Mouse (Mus musculus) layer of hippocampus, postnatal 25 days (tissue): ENCODE measurements around the gene Slc22a3. TPM values are rescaled to one million over a fixed set of nuclear protein-coding genes. Genes with fewer than 3 reads are reported as not detected.
A peak's percentile ranks its signal among the peaks of the same experiment; 100 is the strongest.

Experiments used
- DNase-seq, 2 experiments: peaks; one replicate each; pipeline ENCODE4 v3.0.0; 2022; ENCODE audit warnings: mixed read lengths in 2 of 2, low spot score in 1 of 2; ENCODE audit errors: extremely low spot score in 1 of 2
- total RNA-seq, 2 experiments: library from RNA; stranded (reverse); gene quantifications; 2 replicates each; pipeline ENCODE4 v1.2.3; 2021

Gene Slc22a3
- total RNA-seq = 1 to 10 TPM in 1 of 2 experiments, under 1 TPM in 1; 0.54 to 1.0 TPM

DNA sequence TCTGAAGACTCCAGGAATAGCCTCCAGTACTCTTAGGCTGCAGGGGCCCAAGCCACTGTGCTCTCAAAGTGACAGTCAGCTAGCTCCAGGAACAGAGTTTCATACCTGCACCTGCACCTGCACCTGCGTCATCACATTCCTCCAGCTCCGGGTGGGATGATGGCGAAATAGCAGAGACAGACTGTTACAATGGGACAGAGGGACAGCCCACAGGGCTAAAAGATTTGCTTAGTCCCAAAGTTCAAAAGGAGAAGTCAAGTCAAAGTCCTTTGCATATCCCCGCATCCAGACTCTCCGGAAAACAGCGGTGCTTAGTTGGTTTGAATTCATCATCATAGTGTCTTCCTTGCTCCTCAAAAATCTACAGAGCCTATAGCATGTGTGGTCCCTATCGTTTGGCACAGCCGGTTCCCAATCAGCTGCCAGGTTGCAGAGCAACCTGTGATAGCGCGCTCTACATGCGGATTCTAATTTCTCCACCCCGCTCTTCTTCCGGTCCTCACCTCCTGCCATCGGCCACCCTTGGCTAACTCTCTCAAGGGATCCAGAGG is at the start of gene Slc22a3:
Gene Slc22a3 (minus strand): TSS at position 51 of the 551 bp plus-strand sequence.
- DNase-seq = no peak

DNA sequence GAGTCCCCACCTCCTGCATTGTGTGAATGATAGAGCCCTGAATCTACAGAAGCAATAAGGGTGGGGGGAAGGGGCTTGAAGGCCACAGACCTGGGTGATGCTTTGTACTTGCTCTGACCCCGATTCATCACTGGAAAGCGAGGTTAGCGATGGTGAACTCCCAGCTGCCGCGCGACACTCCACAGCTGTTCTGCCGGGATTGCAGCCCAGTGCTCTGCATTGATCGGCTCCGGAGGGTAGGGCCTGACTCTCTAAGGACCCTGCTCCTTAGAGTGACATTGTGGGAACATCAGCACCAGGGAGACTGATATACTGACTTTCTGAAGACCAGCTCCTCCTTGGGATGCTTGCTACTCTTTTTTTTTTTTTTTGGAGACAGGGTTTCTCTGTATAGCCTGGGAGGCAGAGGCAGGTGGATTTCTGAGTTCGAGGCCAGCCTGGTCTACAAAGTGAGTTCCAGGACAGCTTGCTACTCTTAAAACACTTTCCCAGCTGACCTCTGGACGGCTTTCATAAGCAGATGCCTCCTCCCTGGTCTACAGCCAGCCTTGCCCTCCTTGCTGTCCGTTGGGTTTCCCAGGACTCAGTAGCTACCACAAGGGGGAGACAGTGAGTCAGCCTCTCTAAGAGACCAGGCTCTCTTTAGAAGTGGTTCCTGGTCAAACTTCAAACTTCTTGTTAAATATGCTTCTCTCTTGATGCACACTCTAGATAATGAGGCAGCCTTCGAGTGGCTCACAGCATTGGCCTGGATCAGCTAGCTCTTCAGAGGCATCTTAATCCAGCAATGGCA is 27.0 kb upstream of the Slc22a3 start:
- DNase-seq = peak in 1 of 2 experiments; percentile 67

DNA sequence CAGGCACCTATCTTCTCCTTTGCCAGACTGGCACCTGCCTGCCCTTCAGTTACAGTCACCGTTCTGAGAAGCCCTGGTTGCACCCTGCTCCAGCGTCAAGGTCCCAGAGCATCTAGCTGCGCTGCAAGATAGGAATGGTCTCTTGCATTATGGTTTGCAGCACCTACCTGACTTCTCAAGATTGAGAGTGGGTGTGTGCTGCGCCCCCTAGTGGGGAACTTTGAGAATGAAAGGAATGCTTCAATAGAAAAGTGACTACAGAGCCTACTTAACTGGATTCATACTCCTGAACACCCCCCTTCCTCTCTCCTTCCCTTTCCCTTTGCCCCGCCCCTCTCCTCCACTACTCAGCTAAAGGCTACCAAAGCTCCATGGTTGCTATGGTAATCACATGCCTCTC is 24.6 kb upstream of the Slc22a3 start:
- DNase-seq = peak in 1 of 2 experiments; percentile 63

DNA sequence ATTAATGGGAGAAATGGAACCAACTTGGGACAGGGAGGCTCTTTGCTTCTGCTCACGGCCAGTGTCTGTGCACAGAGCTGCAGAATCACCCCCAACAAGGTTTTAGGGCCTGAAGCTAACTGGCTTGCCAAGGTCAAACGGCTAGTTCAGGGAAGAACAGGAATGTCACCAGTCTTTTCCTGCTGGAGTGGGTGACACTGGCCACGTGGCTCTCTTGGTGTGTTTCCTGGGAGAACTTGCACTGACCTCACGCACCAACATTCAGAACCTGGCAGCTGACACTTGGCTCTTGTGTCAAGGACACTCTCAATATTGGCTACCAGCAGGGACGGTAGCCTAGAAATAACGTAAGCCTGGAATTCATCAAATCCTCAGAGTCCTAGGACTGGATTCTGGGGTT is 22.6 kb upstream of the Slc22a3 start:
- DNase-seq = no peak

DNA sequence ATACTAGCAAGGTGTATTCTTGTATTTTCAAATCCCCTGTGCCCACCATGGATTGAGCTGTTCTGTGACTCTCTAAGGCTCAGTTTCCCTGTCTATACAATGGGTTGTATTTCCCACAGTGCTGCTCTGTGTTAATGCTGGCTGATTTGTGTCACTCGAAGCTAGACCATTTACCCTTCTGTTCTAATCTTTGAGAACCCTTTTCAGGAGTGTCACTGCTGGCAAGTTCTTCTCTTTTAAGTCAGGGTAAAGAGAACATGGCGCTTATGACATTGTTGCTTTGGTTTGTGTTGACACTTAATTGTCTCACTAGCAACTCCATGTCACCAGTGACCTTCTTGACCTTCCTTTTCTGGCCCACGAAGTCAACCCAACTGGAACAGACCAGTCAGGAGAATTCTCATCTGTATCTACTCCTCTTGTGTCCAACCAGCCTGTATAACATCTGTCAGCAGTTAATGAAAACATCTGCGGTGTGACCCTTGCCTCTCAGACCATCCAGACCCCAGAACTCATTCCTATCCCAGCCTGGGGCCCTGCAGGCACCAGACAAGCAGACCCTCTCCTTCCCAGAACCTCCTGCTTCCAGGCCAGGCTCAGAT is 22.0 kb upstream of the Slc22a3 start:
- no peak for DNase-seq

DNA sequence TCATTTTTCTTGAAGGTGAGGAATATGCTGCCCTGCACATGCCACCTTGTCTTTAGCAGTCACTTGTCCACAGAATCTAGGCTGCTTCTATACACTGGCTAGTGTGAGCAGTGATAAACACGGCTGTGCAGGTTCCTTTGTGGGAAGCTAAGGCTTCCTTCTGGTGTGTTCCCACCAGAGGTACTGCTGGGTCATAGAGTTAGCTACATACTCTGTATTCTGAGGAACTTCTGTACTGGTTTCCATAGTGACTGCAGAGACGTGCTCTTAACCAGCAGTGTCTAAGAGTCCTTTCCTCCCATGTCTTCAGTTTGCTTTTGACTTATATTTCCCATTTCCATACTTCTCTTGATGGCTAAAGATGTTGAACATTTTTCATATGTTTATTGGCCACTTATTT is 11.6 kb upstream of the Slc22a3 start:
- DNase-seq = no peak

DNA sequence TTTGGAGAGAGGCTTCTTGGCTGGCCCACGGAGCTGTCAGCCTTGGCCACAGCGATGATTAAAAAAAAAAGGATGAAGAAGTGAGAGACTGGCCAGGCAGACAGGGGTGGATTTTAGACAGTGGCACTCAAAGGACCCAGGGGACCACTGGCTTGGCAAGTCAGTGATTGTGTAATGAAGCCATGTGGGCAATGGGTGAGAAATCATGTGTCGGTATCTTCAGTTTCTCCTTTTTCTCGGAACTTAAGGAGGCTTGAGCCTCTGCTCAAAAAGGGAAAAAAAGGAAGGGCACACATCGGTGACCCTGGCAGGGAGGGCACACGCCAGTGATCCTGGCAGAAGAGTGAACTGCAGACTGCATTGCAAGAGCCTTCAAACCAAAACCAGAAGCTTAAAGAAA is 10.7 kb upstream of the Slc22a3 start:
- no peak for DNase-seq

DNA sequence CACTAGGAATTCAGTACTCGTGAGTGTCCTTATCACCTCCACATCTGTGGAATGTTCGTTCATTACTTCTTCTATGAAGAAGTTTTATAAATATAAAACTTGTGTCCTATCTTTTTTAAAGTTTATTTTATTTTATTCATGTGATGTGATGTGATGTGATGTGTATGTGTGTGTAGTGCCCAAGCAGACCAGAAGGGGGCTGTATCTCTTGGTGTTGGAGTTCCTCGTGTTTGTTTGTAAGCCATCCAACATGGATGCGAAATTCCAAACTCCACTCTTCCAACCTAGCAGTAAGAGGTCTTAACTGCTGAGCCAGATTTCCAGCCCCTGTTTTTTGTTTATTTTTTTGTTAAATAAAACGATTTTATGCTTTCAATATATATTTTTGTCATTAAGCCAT is 6.5 kb upstream of the Slc22a3 start:
- no peak for DNase-seq

DNA sequence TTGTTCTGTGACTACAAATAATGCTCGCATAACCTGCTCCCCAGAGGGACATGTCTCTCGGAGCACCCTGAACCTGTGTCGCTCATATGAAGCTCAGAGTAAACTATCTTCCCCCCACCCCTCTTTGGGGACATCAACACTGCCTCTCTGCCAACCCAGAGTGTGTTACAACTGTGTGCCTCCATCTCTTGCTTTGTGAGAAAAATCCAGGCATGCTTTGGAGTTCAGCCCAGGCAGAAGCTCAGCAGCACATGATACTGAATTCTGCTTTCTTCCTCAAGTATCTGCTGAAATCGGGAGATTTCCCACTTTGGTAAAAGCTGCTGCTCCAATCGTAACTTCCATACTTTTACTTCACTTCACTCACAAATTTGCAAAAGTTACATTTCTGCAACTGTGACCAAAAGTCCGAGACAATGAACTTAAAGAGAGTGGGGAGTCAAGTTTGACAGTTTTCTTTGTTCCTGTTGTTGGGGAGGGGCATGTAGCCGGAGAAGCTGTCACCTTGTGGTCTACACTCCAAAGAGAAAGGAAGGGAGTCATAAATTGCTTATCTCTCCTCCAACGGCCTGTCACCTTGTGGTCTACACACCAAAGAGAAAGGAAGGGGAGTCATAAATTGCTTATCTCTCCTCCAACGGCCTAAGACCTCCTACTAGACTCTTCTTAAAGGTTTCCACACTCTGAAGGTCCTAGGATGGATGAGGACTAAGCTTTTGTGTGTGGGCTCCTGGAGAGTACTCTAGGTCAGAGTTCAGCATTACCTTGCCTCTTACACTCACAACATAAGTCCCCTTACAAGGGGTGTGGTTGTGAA is 5.8 kb upstream of the Slc22a3 start:
- DNase-seq = no peak

DNA sequence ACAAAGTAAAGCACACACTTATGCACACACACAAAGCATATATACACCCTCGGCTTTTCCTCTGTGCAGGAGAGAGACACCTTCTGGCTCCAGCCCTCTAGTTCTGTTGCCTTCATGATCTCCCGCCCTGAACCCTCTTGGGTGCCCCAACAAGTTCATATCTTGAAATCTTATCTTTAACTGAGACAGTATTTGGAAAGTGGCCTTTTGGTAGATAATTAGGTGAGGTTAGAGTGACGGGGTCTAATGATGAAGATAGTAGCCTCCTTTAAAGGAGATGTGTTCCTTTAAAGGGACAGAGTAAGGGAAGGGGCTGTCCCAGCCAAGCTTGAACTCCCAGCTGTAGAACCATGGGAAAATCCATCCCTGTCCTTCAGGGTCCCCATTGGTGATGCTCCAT is 3.7 kb upstream of the Slc22a3 start:
- DNase-seq = no peak

DNA sequence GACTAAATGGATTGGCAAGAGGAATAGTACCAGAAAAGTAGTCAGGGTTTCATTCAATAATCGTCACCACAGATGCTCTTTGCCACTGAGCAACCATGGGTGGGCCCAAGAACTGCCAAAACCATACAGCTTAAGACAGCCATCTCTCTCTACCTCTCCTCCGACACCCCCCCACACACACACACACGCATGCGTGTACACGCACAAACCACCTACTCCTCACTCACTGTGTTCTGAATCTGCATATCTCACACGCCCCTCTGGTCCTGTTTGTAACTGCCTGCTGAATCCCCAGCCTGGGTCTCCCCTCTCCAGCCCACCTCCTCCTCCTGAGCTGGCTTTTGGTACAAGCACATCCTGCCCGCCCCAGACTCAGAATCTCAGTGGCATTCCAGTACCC is 872 bp upstream of the Slc22a3 start:
- no peak for DNase-seq

DNA sequence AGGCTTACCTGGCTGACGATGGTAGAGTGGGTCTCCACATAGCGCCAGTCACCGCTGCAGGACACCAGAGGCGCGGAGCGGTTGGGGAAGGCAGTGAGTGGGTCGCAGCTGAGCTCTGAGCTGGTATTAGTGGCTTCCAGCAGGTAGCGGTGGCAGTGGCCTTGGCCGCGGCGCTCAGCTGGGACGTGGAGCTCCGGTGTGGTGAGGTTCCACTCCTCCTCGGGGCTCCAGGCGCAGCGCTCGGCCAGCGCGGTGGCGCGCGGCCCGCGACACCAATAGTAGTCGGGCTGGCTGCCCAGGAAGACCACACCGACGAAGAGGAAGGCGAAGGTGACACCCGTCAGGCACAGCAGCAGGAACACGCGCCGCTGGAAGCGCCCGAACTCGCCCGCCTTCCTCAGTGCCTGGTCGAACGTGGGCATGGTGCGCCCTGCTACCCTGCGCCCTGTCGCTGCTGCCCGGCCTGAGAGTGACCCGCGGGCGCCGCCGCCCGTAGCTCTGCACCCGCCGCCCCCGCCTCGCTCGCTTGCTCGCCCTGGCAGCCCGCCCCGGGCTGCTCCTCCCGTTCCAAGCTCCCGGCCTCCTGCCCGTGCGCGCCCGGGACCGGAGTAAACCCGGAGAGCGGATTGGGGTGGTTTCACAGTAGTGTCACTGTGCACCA is 471 bp downstream of the Slc22a3 start:
- DNase-seq = no peak

DNA sequence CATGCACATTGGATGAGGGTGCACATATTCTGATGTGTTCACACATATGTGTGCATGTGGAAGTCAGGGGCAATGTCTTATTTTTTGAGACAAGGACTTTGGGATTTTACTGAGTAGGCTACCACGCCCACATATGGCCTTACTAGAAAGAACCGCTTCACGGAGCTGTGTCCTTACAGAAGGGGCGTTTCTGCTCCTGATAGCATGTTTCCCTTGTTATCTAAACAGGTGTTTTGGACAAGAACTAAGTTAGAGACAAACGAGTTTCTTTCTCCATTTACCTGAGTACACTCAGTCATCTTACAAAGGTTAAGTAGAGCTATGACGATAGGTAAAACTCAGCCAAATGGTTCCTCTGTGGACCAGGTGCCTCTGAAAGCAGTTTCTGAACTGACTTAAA is 1.8 kb downstream of the Slc22a3 start:
- DNase-seq = no peak

DNA sequence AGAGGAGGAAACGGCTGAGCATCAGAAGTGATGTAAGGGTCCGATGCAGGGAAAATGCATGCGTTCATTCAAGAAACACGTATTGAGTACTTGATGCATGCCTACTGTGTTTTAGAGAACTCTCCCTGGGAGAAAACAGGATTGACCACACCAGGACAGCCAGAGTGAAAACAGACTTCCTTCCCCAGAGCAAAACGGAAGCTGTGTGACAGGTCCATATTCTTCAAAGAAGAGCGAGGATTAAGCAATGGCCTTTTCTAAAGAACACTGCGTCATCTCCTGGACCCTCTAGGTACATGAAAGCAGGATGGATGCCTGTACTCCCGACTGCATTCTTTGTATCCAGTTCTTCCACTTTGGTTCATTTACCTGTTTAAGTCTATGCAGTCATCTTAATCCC is 8.1 kb downstream of the Slc22a3 start:
- DNase-seq = no peak

DNA sequence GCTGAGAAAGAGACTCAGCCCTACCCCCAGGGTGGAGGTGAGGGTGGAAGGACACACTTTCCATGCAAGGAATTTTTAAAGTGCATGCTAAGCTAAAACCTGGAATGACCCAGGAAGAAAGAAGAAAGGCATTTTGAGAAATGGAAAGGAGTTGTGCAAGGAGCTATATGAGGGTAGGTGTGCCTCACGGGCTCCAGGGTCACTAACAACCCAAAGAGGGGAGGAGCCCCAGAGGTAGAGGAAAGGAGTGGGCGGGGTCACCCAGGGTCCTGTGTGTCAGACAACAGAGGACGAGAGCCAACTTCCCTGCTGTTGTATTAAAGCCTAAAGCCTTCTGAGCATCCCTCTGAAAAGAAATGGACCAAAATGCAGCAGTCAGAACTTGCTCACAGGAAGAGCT is 11.9 kb downstream of the Slc22a3 start:
- DNase-seq = no peak

DNA sequence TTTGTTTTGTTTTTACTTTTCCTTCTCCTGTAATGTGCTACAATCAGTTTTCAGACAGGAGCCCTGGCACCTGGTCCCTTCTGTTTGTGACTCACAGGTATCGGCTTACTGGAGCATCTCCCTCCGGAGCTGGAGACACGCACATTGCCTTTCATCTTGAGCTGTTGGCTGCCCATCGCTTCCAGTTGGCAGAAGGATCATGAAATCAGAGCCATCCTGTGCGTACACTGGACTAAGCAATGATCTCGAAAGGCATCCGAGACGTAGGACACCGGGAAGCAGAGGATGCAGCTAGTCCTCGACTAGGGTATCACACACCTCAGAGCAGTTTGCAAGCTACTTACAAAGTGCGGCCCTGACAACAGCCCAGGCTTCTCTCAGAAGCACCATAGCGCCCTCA is 15.9 kb downstream of the Slc22a3 start:
- DNase-seq = no peak

DNA sequence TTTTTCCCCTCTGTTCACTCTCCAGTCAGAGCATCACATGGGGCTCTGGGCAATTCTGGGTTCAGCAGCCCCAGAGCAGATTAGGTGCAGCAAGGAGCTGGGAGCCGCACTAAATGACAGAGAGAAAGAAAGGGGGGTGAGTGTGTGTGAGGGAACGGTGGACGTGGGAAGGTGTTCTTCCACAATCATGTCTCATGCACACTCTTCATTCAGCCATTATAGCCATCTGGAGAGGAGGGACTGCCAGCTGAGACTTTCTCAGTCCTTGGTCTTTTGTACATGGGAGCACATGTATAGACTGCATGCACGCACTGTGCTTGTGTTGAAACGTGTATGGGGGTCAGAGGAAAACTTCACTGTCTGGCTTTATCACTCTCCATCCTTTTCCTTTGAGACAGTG is 17.6 kb downstream of the Slc22a3 start:
- DNase-seq = no peak

DNA sequence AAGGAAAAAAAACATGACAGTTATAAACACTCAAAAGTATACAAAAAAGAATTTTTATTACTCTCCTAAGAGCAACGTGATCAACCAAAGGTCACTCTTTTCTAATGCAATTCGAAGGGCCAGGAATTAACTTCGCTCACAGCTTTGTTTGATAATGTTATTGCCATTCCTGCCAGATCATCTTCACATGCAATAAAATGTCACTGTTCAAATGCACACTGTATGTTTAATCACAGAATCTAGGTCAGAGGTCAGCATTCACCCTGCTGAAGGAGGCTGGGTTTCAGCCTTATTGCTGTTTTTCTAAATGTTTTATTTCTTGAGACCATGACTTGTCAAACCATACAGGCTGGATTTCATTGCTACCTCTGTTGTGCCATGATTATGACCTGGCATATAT is 21.8 kb downstream of the Slc22a3 start:
- no peak for DNase-seq

DNA sequence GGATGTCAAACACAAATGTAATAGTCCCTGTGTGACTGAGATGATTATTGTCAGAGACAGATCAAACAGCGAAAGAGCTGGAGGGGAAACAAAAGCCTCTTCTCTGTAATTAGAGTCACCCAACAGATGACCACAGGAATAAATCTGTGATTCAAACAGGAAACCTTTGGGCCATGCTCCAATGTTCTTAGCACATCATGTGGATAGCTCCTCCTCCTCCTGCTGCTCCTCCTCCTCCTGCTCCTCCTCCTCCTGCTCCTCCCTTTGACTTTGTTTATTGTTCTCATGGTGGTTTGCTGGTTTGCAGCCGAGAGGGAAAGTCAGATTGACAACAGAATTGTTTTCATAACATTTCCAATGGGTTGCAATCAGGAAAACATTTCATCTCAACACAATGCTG is 28.1 kb downstream of the Slc22a3 start:
- no peak for DNase-seq

DNA sequence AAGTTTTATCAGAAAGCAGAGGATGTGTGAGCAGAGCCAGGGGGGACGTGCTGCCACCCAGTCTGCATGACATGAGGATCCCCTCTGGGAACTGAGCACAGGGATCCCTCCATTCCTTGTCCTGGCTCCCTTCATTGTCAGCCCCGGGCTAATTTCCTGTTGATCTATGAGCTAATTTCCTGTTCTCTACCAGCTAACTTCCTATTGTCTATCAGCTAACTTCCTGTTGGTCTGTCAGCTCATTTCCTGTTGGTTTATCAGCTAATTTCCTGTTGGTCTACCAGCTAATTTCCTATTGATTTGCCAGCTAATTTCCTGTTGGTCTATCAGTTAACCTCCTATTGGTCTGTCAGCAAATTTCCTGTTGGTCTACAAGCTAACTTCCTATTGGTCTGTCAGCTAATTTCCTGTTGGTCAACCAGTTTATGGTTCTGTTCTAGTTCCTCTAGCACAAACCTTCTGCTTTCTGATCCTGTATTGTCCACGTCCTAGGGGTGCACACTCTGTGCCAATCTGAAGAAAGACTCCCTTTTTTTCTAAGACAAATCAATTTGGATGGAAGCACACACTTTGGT is 32.9 kb downstream of the Slc22a3 start:
- no peak for DNase-seq
